Mouse (Mus musculus) liver, embryonic 11.5 days (tissue): ENCODE data around the gene Myom1. TPM values are rescaled to one million over a fixed set of nuclear protein-coding genes. Genes with fewer than 3 reads are reported as not detected.
A peak's percentile ranks its signal among the peaks of the same experiment; 100 is the strongest.

Source experiments
- ATAC-seq: fragments of 200-750 bp; cut with Nextera tagmentation; replicated peaks from 2 replicates; pipeline ENCODE4 v1.8.0; 2017; ENCODE audit warnings: moderate number of reproducible peaks, mild to moderate bottlenecking, moderate TSS enrichment, moderate library complexity; ENCODE audit not compliant: low FRiP score
- DNase-seq: peaks from one replicate; pipeline ENCODE4 v3.0.0-alpha.2; 2017; ENCODE audit warnings: low spot score
- H3K27ac ChIP-seq: fragments of 300-500 bp; sonication (generic); 2 replicates; pipeline ENCODE4 v1.5.1; 2014; ENCODE audit warnings: mild to moderate bottlenecking, low read depth, low read length, control low read depth
- H3K27me3 ChIP-seq: fragments of 300-500 bp; sonication (generic); replicated peaks from 2 replicates; pipeline ENCODE4 v1.6.1; 2014; ENCODE audit warnings: low read length, mixed read lengths; ENCODE audit not compliant: control insufficient read depth, insufficient read depth
- H3K36me3 ChIP-seq: fragments of 300-500 bp; sonication (generic); 2 replicates; pipeline ENCODE4 v1.6.1; 2014; ENCODE audit warnings: mild to moderate bottlenecking, low read length, moderate library complexity, mixed read lengths; ENCODE audit not compliant: control insufficient read depth, insufficient read depth
- H3K4me1 ChIP-seq: fragments of 300-500 bp; sonication (generic); replicated peaks from 2 replicates; pipeline ENCODE4 v1.6.1; 2014; ENCODE audit warnings: low read length, mixed read lengths; ENCODE audit not compliant: control insufficient read depth, insufficient read depth
- H3K4me2 ChIP-seq: fragments of 300-500 bp; sonication (generic); 2 replicates; pipeline ENCODE4 v1.6.1; 2014; ENCODE audit warnings: mild to moderate bottlenecking, control low read depth, moderate library complexity
- H3K4me3 ChIP-seq: fragments of 300-500 bp; sonication (generic); 2 replicates; pipeline ENCODE4 v1.5.1; 2014; ENCODE audit warnings: low read depth, low read length, control low read depth
- H3K9ac ChIP-seq: fragments of 300-500 bp; sonication (generic); 2 replicates; pipeline ENCODE4 v1.6.1; 2014; ENCODE audit warnings: low read depth, low read length, control low read depth
- H3K9me3 ChIP-seq: fragments of 300-500 bp; sonication (generic); 2 replicates; pipeline ENCODE4 v1.6.1; 2016; ENCODE audit warnings: low read length, inconsistent platforms, mixed read lengths; ENCODE audit not compliant: control insufficient read depth
- WGBS: fragments of 180-500 bp; shearing (Covaris S2); extraction: QIAGEN DNeasy Blood & Tissue Kit; methylation state at CpG from one replicate; pipeline ENCODE4 v1.1.7; 2014; 5-methylcytosine and 5-hydroxymethylcytosine counted together
- polyA plus RNA-seq: library from polyadenylated mRNA; unstranded; fragments of >200 nt; fragmentation: Nextera tagmentation; extraction: Ambion mirVana; gene quantifications from 2 replicates; pipeline ENCODE4 v1.2.1, GENCODE M21; 2014

Gene Myom1
- polyA plus RNA-seq, 1 experiment from 2014 or later, result 7.3 TPM

GRCm38 (mm10) chr17:71132856-71133439 is 130.5 kb downstream of the Myom1 start:
- DNase-seq, result peak; percentile 29
- no peaks in the 10 kb centered on the region for H3K27me3 ChIP-seq
- H3K4me1 ChIP-seq, result peaks cover 4% of the 10 kb centered on the region; the same call in 1 of the 2 replicates
- no peaks in the 10 kb centered on the region for H3K9me3 ChIP-seq
- H3K36me3 ChIP-seq, result no peaks in the 10 kb centered on the region
- 72% methylated on average over 11 of the region's 11 CpGs for WGBS
- no peak overlapping the region for H3K27ac ChIP-seq
- H3K4me2 ChIP-seq, result no peak overlapping the region
- no peak for ATAC-seq
- H3K4me3 ChIP-seq, result no peak overlapping the region
- no peak overlapping the region for H3K9ac ChIP-seq

- no peak for ATAC-seq
- 87% methylated on average over 3 of the region's 3 CpGs for WGBS
- Histone ChIP-seq H3K27me3 (no peaks in the 10 kb centered on the region), H3K27ac (no peak overlapping the region), H3K4me2 (no peak overlapping the region), H3K36me3 (no peaks in the 10 kb centered on the region), H3K4me1 (peaks cover 4% of the 10 kb centered on the region; the same call in 1 of the 2 replicates), H3K4me3 (no peak overlapping the region), H3K9ac (no peak overlapping the region), H3K9me3 (no peaks in the 10 kb centered on the region)
- no peak for DNase-seq
Measured at GRCm38 (mm10) chr17:71134441-71134955, 132.1 kb downstream of the Myom1 start.

- ATAC-seq (no peak), DNase-seq (no peak)
- Histone ChIP-seq H3K27ac (no peak overlapping the region), H3K4me1 (peaks cover 4% of the 10 kb centered on the region; the same call in 1 of the 2 replicates), H3K27me3 (no peaks in the 10 kb centered on the region), H3K4me3 (no peak overlapping the region), H3K4me2 (no peak overlapping the region), H3K9me3 (no peaks in the 10 kb centered on the region), H3K36me3 (no peaks in the 10 kb centered on the region), H3K9ac (no peak overlapping the region)
- 45% methylated on average over 5 of the region's 5 CpGs for WGBS
Measured at GRCm38 (mm10) chr17:71135108-71135507, 132.7 kb downstream of the Myom1 start.

GRCm38 (mm10) chr17:71135866-71136265 is 133.4 kb downstream of the Myom1 start:
- H3K4me1 ChIP-seq, result peaks cover 4% of the 10 kb centered on the region; the same call in 1 of the 2 replicates
- H3K36me3 ChIP-seq, result no peaks in the 10 kb centered on the region
- H3K27me3 ChIP-seq, result no peaks in the 10 kb centered on the region
- H3K27ac ChIP-seq, result no peak overlapping the region
- no peak overlapping the region for H3K9ac ChIP-seq
- DNase-seq, result no peak
- no peak overlapping the region for H3K4me2 ChIP-seq
- H3K9me3 ChIP-seq, result no peaks in the 10 kb centered on the region
- H3K4me3 ChIP-seq, result no peak overlapping the region
- 83% methylated on average over 5 of the region's 5 CpGs for WGBS
- ATAC-seq, result no peak

- ATAC-seq, result peak; percentile 57; the same call in 1 of the 2 replicates
Measured at GRCm38 (mm10) chr17:71136384-71137333, 134.2 kb downstream of the Myom1 start.

GRCm38 (mm10) chr17:71137334-71137721 is 134.9 kb downstream of the Myom1 start:
- no peaks in the 10 kb centered on the region for H3K9me3 ChIP-seq
- no peak for ATAC-seq
- H3K9ac ChIP-seq, result no peak overlapping the region
- H3K36me3 ChIP-seq, result no peaks in the 10 kb centered on the region
- 84% methylated on average over 2 of the region's 2 CpGs for WGBS
- no peak for DNase-seq
- peaks cover 4% of the 10 kb centered on the region; the same call in 1 of the 2 replicates for H3K4me1 ChIP-seq
- H3K4me3 ChIP-seq, result no peak overlapping the region
- no peak overlapping the region for H3K4me2 ChIP-seq
- no peaks in the 10 kb centered on the region for H3K27me3 ChIP-seq
- no peak overlapping the region for H3K27ac ChIP-seq

More at GRCm38 (mm10) chr17:71136384-71137333, 134.2 kb downstream of the Myom1 start:
- Histone ChIP-seq H3K27me3 (no peaks in the 10 kb centered on the region), H3K4me2 (no peak overlapping the region), H3K9ac (no peak overlapping the region), H3K27ac (no peak overlapping the region), H3K4me3 (no peak overlapping the region), H3K9me3 (no peaks in the 10 kb centered on the region), H3K36me3 (no peaks in the 10 kb centered on the region), H3K4me1 (peaks cover 4% of the 10 kb centered on the region; the same call in 1 of the 2 replicates)
- no peak for DNase-seq
- 62% methylated on average over 16 of the region's 16 CpGs for WGBS

GRCm38 (mm10) chr17:71142068-71142467 is 139.6 kb downstream of the Myom1 start:
- Histone ChIP-seq H3K4me2 (no peak overlapping the region), H3K9me3 (no peaks in the 10 kb centered on the region), H3K36me3 (no peaks in the 10 kb centered on the region), H3K4me1 (peaks cover 21% of the 10 kb centered on the region), H3K27me3 (no peaks in the 10 kb centered on the region), H3K4me3 (no peak overlapping the region), H3K27ac (no peak overlapping the region), H3K9ac (no peak overlapping the region)
- ATAC-seq (no peak), DNase-seq (no peak)
- 82% methylated on average over 4 of the region's 4 CpGs for WGBS

GRCm38 (mm10) chr17:71143155-71143554 is 140.7 kb downstream of the Myom1 start:
- H3K27me3 ChIP-seq, result no peaks in the 10 kb centered on the region
- H3K4me3 ChIP-seq, result no peak overlapping the region
- ATAC-seq, result no peak
- H3K9me3 ChIP-seq, result no peaks in the 10 kb centered on the region
- H3K9ac ChIP-seq, result no peak overlapping the region
- H3K36me3 ChIP-seq, result no peaks in the 10 kb centered on the region
- 70% methylated on average over 4 of the region's 4 CpGs for WGBS
- H3K4me2 ChIP-seq, result no peak overlapping the region
- no peak overlapping the region for H3K27ac ChIP-seq
- H3K4me1 ChIP-seq, result peaks cover 21% of the 10 kb centered on the region
- DNase-seq, result no peak
